Mouse (Mus musculus) E14TG2a.4 (cell line): Measurements from ENCODE around the gene Gm42742.

ENCODE experiments used
- H3K27me3 ChIP-seq: 2 replicates; pipeline ENCODE4 v1.6.1; 2014; ENCODE audit warnings: low read length, control low read depth; ENCODE audit not compliant: insufficient read depth
- H3K36me3 ChIP-seq: 2 replicates; pipeline ENCODE4 v1.6.1; 2014; ENCODE audit warnings: low read length, control low read depth; ENCODE audit not compliant: insufficient read depth
- H3K4me1 ChIP-seq: replicated peaks from 2 replicates; pipeline ENCODE4 v1.6.1; 2014; ENCODE audit warnings: low read depth, low read length, control low read depth
- H3K4me3 ChIP-seq: replicated peaks from 2 replicates; pipeline ENCODE4 v1.5.1; 2014; ENCODE audit warnings: mild to moderate bottlenecking, low read length
- H3K9me3 ChIP-seq: 2 replicates; pipeline ENCODE4 v1.6.1; 2014; ENCODE audit warnings: low read length, control low read depth
- CTCF ChIP-seq: conservative IDR thresholded peaks from 2 replicates; pipeline ENCODE4 v1.5.1; 2014; ENCODE audit warnings: low read length
- NANOG ChIP-seq: IDR thresholded peaks from 2 replicates; pipeline ENCODE4 v1.6.1; 2014; ENCODE audit warnings: borderline replicate concordance, low read length, mixed read lengths
- POU5F1 ChIP-seq: IDR thresholded peaks from 2 replicates; pipeline ENCODE4 v1.6.1; 2014; ENCODE audit warnings: low read length, borderline replicate concordance

The Gm42742 gene

DNA sequence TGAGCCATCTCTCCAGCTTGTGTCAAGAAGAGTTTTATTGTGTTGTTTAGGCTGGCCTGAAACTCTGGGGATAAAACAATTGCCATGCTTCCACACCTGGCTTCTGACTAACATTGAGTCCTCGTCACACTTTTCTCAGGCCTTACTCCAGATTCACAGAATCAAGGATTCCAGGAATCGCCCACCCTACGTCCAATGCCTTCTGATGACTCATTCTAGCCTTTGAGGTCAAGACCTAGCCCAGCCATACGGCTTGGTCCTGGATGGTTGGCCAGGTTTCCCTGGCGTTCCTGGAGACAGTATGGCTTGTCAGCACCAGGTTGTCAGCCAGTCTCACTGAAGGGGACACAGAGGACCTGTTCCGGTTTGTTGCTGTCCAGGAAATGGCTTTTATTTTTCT is 8.5 kb downstream of the Gm42742 start:
- H3K4me1 ChIP-seq, result peaks cover 86% of the 10 kb centered on the region
- peaks cover 54% of the 10 kb centered on the region for H3K36me3 ChIP-seq
- H3K9me3 ChIP-seq, result no peaks in the 10 kb centered on the region
- H3K4me3 ChIP-seq, result no peak overlapping the region
- TF ChIP-seq CTCF (no peak), POU5F1 (no peak), NANOG (no peak)
- H3K27me3 ChIP-seq, result no peaks in the 10 kb centered on the region

GRCm38 (mm10) chr7:127011717-127012116 is 9.2 kb downstream of the Gm42742 start:
- H3K4me1 ChIP-seq, result peaks cover 92% of the 10 kb centered on the region
- H3K36me3 ChIP-seq, result peaks cover 54% of the 10 kb centered on the region
- H3K27me3 ChIP-seq, result no peaks in the 10 kb centered on the region
- TF ChIP-seq NANOG (no peak), POU5F1 (no peak), CTCF (no peak)
- no peaks in the 10 kb centered on the region for H3K9me3 ChIP-seq
- peak overlapping the region; percentile 30 for H3K4me3 ChIP-seq

GRCm38 (mm10) chr7:127011051-127011450 is 9.8 kb downstream of the Gm42742 start:
- peaks cover 54% of the 10 kb centered on the region for H3K36me3 ChIP-seq
- H3K27me3 ChIP-seq, result no peaks in the 10 kb centered on the region
- peak overlapping the region; percentile 30; the same call in 1 of the 2 replicates for H3K4me3 ChIP-seq
- H3K4me1 ChIP-seq, result peaks cover 96% of the 10 kb centered on the region
- TF ChIP-seq NANOG, result no peak
- TF ChIP-seq CTCF, result no peak
- no peak for TF ChIP-seq POU5F1
- no peaks in the 10 kb centered on the region for H3K9me3 ChIP-seq

DNA sequence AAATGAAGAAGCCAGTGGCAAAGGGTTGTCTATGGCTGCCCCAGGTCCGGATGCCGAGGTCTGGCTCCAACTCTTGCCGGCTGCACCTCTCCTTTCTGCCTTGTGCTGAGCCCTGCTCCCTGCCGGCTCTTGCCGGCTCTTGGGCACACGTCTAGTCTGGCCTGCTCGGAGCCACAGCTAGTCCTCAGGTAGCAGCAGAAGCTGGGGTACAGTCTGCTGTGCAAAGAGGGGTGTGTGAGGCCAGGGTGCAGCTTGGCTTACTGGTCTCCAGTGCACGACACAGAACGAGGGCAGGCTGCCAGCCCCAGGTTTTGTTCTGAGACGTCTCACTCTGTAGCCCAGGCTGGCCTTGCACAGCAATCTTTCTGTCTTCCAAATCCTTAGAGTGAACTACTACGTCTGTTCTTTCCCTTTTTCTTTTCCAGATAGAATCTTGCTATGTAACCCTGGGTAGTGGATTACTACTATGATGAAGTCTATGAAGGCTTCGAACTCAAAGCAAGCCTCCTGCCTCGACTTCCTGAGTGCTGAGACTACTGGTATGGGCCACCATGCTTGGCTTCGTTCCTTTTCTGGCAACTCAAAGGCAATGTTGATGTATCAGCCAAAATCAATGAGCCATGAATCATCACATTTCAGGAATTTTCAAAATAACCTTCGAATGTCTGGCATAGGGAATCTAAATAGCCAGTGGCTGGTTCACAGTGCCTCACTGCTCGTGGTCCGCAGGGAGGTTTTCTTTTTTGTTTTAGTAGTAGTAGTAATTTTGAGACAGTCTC is 11.4 kb downstream of the Gm42742 start:
- H3K4me1 ChIP-seq, result peaks cover 90% of the 10 kb centered on the region

DNA sequence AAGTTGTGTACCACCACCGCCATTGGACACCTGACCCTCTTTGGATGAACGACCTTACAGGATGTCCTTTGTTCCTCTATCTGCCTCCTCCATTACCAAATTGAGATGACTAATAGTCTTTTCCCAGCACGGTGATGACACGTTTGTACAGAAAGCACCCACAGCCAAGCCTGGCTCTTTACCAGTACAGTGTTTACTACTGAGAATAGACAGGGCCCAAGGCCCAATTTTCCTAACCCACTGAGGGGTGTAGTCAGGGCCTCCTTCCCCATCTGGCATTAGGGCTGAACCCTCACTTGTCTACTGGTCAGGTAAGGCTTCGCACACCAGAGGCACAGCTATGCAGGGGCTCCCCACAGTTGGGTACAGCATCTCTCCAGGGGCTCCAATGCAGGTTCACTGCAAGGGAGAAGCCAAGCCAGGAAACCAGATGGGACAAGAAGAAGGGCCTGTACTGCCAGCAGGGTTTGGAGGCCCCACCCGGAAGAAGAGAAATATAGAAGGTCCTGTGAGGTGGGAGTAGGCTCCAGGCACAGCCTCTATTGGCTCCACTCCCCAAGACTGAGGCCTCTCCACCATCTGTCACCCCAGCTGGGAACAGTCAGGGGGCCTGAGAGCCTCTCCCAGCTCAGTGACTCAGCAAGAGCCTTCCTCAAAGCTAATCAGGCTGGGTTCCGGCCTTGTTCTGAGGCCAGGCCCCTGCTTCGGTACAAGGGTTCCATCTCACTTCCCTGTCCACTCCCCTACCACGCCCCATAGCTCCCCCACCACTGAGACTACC is 12.5 kb downstream of the Gm42742 start:
- no peaks in the 10 kb centered on the region for H3K9me3 ChIP-seq
- H3K27me3 ChIP-seq, result no peaks in the 10 kb centered on the region
- TF ChIP-seq CTCF (no peak), NANOG (no peak), POU5F1 (no peak)
- peaks cover 29% of the 10 kb centered on the region for H3K36me3 ChIP-seq
- H3K4me1 ChIP-seq, result peaks cover 90% of the 10 kb centered on the region
- H3K4me3 ChIP-seq, result peak overlapping the region; percentile 53

More for the DNA sequence above, 11.4 kb downstream of the Gm42742 start:
- no peaks in the 10 kb centered on the region for H3K27me3 ChIP-seq
- TF ChIP-seq NANOG, result no peak
- no peak for TF ChIP-seq POU5F1
- no peak for TF ChIP-seq CTCF
- H3K36me3 ChIP-seq, result peaks cover 40% of the 10 kb centered on the region
- H3K9me3 ChIP-seq, result no peaks in the 10 kb centered on the region
- H3K4me3 ChIP-seq, result peak overlapping the region; percentile 53

- TF ChIP-seq POU5F1, result no peak
- no peaks in the 10 kb centered on the region for H3K9me3 ChIP-seq
- H3K36me3 ChIP-seq, result peaks cover 20% of the 10 kb centered on the region
- H3K4me3 ChIP-seq, result no peak overlapping the region
- H3K4me1 ChIP-seq, result peaks cover 90% of the 10 kb centered on the region
- no peaks in the 10 kb centered on the region for H3K27me3 ChIP-seq
Observed at GRCm38 (mm10) chr7:127007313-127008024, 13.4 kb downstream of the Gm42742 start.

DNA sequence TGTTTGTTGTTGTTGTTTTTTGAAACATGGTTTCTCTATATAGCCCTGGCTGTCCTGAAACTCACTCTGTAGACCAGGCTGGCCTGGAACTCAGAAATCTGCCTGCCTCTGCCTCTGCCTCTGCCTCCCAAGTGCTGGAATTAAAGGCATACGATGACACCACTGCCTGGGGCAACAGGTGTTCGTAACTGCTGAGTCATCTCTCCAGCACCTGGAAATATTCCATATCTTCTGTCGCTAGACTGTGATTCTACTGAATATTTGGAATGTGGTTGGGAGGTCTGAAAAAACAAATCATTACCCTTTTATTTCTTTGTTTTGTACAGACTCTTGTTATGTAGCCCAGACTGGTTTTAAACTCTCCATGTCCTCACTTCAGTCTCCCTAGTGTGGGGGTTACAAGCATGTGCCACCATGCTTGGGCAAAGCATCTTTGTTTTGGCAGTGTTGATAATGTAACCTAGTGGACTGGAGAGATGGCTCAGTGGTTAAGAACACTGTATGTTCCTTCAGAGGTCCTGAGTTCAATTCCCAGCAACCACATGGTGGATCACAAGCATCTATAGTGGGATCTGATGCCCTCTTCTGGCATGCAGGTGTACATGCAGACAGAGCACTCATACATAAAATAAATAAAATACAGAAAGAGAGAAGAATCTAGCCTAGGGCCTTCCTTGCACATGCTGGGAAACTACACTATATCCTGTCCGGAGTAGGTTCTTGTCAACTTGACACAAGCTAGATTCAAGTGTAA is 16.6 kb downstream of the Gm42742 start:
- peaks cover 71% of the 10 kb centered on the region for H3K4me1 ChIP-seq
- peaks cover 19% of the 10 kb centered on the region for H3K36me3 ChIP-seq
- TF ChIP-seq POU5F1 (no peak), NANOG (no peak), CTCF (peak; percentile 47)

More for the DNA sequence above, 16.6 kb downstream of the Gm42742 start:
- H3K9me3 ChIP-seq, result no peaks in the 10 kb centered on the region
- H3K27me3 ChIP-seq, result no peaks in the 10 kb centered on the region
- 0 out of 2 replicates have a peak overlapping the region, but pooled peaks have one; percentile 49 for H3K4me3 ChIP-seq
